Mouse (Mus musculus): ENCODE data around the gene Polr1b. TPM values are rescaled to one million over a fixed set of nuclear protein-coding genes. Genes with fewer than 3 reads are reported as not detected.

Gene Polr1b
- 2.2 TPM for polyA plus RNA-seq (2014; fragmentation: Illumina TruSeq; extraction: RNeasy Lipid Tissue Mini Kit (QIAGEN cat#74804); ENCODE audit: low read depth, low replicate concordance)

GRCm38 (mm10) chr2:129100784-129101310 is at the start of gene Polr1b:
Gene Polr1b (plus strand): TSS chr2:129100995.

DNA sequence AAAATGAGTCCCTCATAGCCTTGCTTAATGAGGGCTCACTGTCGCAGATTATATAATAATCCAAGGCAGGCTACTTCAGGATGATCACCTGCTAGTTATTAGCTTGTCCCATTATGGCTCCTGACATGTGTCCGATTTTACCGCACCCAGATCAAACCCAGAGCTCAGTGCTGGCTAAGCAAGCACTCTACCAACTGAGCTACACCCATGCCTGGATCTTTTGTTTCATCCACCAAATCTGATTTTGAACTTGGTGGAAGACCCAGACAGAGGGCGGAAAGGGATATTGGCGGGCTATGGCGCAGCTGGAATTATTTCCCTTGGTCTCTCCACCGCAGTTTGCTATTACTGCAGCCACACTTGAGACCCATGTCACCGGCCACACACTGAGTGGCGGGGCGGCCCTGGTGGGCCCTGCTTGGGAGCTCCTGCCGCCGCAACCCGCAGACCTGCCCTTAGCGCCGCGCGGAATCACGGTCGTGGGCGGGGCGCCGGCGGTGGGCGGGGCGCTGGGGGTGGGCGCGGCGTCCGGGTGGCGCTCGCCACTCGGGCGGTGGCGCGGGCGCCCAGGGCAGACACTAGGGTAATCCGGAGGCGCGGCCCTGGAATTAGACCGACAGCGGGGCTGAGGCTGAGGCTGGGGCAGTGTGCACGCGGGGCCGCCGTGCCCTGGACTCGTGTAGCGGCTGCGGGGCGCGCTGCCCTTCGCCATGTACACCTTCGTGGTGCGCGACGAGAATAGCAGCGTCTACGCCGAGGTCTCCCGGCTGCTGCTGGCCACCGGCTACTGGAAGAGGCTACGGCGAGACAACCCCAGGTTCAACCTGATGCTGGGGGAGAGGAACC is 35.1 kb upstream of the Polr1b start, which contains the start of gene Ttl:
TSS of gene Ttl (plus strand) at position 506 of the 846 bp plus-strand sequence.

DNA sequence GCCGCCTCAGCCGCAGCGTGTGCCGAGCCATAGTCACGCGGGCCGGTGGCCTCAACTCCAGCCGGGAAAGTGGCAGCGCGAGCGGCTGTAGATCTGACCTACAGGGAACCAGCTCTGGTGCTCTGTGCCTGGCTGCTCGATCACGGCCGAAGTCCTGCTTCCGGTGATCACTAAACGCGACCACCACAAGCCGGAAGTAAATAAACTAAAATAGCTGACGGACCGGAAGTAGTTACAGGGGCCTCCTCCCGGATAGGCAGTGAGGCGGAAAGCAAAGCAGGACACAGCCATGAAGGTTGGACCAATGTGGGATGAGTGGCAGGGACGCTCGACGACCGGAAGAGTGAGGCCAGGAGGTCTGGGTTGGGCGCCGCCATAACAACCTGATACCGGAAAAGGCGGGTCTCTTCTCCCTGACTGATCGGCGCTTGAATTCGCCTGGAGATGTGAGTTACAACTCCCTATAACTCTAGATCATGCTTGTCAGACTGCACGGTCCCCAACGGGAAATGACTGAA is 28.7 kb downstream of the Polr1b start, which contains the start of gene Chchd5:
TSS of gene Chchd5 (plus strand) at position 289 of the 518 bp plus-strand sequence.

Other genes with a start within 250 kb of the Polr1b start
- gene Fbln7, start 238.0 kb upstream of the Polr1b start, polyA plus RNA-seq (2014; fragmentation: Illumina TruSeq; extraction: RNeasy Lipid Tissue Mini Kit (QIAGEN cat#74804); ENCODE audit: low read depth, low replicate concordance), result 0.29 TPM
- 4.0 TPM for gene Zc3h8, start 156.9 kb upstream of the Polr1b start, polyA plus RNA-seq (2014; fragmentation: Illumina TruSeq; extraction: RNeasy Lipid Tissue Mini Kit (QIAGEN cat#74804); ENCODE audit: low read depth, low replicate concordance)
- 3.1 TPM for gene Zc3h6, start 133.6 kb upstream of the Polr1b start, polyA plus RNA-seq (2014; fragmentation: Illumina TruSeq; extraction: RNeasy Lipid Tissue Mini Kit (QIAGEN cat#74804); ENCODE audit: low read depth, low replicate concordance)
- gene Gm10762, start 133.3 kb upstream of the Polr1b start, polyA plus RNA-seq (2014; fragmentation: Illumina TruSeq; extraction: RNeasy Lipid Tissue Mini Kit (QIAGEN cat#74804); ENCODE audit: low read depth, low replicate concordance), result 8.3 TPM
- gene Vinac1, start 52.8 kb upstream of the Polr1b start, polyA plus RNA-seq (2014; fragmentation: Illumina TruSeq; extraction: RNeasy Lipid Tissue Mini Kit (QIAGEN cat#74804); ENCODE audit: low read depth, low replicate concordance), result not detected
- 2.0 TPM for gene Ttl, start 35.1 kb upstream of the Polr1b start, polyA plus RNA-seq (2014; fragmentation: Illumina TruSeq; extraction: RNeasy Lipid Tissue Mini Kit (QIAGEN cat#74804); ENCODE audit: low read depth, low replicate concordance)
- gene Chchd5, start 28.7 kb downstream of the Polr1b start, polyA plus RNA-seq (2014; fragmentation: Illumina TruSeq; extraction: RNeasy Lipid Tissue Mini Kit (QIAGEN cat#74804); ENCODE audit: low read depth, low replicate concordance), result 6.2 TPM
- 17.5 TPM for gene Slc20a1, start 97.8 kb downstream of the Polr1b start, polyA plus RNA-seq (2014; fragmentation: Illumina TruSeq; extraction: RNeasy Lipid Tissue Mini Kit (QIAGEN cat#74804); ENCODE audit: low read depth, low replicate concordance)
- gene Ckap2l, start 196.2 kb downstream of the Polr1b start, polyA plus RNA-seq (2014; fragmentation: Illumina TruSeq; extraction: RNeasy Lipid Tissue Mini Kit (QIAGEN cat#74804); ENCODE audit: low read depth, low replicate concordance), result 0.16 TPM
- gene Il1a, start 209.0 kb downstream of the Polr1b start, polyA plus RNA-seq (2014; fragmentation: Illumina TruSeq; extraction: RNeasy Lipid Tissue Mini Kit (QIAGEN cat#74804); ENCODE audit: low read depth, low replicate concordance), result 11.8 TPM

Measured in liver, adult 10 weeks (tissue).